Mouse (Mus musculus): Measurements from ENCODE around the gene Svbp. TPM values are rescaled to one million over a fixed set of nuclear protein-coding genes. Genes with fewer than 3 reads are reported as not detected.

The Svbp gene
- polyA plus RNA-seq (2012; rRNA removed), result 33.4 and 37.7 TPM in 2 replicates

DNA sequence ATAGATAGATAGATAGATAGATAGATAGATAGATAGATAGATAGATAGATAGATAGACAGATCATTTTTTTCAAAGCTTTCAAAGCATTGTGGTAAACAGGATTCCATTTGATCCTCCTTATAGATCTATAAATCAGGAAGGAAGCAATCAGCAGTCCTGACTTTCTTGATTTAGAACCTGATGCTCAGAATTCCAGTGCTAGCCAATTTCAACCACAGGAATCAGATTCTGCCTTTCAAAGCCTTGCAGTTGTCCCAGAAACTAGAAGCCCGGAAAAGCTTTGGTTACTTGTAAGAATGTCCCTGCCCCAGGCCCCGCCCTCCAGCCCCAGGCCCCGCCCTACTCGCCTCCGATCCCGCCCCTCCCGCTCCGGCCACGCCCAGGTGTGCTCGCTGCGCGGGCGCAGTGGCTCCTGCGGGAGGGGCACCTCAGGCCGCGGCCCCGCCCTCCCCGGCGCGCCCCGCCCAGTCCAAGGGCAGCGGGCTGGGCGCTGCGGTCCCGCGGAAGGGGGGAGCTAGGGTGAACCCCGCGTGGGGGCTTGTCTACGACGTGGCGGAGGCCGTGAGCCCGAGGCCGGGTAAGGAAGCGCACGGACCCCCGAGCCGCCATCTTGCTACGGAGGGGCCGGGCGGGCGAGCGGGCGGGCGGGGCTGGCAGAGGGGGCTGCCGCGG, at the start of gene Svbp:
Gene Svbp (plus strand): TSS at position 398 of the 673 bp plus-strand sequence.

DNA sequence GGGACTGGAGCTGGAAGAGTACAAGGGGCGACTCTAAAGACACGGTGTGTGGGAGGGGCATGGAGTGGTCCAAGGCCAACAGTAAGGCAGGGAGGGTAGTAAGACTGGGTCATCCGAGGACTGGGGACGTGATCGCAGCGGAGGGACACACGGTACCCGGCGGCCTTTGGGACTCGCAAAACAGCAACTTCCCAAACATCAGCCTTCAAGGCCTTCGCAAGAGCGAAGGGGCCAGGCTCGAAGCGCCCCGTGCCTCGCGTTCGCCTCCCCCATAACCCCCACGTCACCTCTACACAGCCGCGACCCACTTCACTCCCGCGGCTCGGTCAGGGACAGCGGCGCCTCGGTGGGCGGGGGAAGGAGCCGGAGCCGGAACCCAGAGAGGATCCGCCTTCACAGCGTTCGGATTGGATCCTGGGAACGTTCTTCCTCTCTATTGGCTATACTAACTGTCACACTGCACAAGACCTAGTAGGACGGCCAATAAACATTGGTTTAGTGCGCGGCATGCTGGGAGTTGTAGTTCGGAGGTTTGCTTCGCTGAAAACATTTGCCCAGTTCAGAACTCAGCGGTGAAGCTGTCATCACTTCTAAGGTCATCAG, 21.2 kb upstream of the Svbp start, which contains the start of gene Zfp691:
Gene Zfp691 (minus strand): TSS at position 345 of the 603 bp plus-strand sequence.

DNA sequence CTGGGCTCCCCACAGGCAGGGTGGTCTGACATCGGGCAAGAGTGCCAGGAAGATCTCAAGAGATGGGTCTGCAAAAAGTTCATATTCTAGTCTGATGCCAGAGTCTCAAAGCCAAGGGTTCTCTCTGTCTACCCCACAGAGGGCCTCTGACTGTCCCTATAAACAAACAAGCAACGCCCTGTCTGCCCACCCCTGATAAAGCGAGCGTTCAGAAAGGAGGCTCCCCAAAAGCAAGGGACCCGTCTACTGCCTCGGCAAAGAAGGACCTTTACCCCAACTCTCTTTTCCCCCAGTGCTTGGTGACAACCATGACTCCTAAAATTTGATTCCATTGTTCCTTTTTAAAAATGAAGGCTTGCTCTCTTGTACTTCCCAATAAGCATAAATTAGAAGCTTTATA, 5.2 kb upstream of the Svbp start, which contains the start of gene Ermap:
Gene Ermap (minus strand): TSS at position 148 of the 400 bp plus-strand sequence.

DNA sequence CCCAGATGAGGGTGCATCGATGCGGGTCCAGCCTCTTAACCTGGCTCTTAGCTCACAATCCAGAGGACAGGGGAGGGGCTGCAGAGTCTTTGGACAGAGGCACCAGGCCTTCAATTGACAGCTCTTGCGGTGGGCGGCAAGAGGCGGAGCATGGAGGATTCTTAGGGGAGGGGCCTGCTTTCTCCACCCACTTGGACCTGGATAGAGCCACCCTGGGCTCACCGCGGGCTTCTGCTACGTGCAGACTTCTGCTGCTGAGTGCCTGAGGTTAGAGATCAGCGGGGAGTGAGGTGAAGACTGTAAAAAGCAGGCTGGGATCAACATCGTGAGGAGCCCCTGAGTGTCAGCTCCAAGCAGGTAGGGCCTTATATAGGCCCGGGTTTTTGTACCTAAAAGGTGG, 23.1 kb downstream of the Svbp start, which contains the start of gene Tmem269:
Gene Tmem269 (minus strand): TSS at position 49 of the 400 bp plus-strand sequence.

DNA sequence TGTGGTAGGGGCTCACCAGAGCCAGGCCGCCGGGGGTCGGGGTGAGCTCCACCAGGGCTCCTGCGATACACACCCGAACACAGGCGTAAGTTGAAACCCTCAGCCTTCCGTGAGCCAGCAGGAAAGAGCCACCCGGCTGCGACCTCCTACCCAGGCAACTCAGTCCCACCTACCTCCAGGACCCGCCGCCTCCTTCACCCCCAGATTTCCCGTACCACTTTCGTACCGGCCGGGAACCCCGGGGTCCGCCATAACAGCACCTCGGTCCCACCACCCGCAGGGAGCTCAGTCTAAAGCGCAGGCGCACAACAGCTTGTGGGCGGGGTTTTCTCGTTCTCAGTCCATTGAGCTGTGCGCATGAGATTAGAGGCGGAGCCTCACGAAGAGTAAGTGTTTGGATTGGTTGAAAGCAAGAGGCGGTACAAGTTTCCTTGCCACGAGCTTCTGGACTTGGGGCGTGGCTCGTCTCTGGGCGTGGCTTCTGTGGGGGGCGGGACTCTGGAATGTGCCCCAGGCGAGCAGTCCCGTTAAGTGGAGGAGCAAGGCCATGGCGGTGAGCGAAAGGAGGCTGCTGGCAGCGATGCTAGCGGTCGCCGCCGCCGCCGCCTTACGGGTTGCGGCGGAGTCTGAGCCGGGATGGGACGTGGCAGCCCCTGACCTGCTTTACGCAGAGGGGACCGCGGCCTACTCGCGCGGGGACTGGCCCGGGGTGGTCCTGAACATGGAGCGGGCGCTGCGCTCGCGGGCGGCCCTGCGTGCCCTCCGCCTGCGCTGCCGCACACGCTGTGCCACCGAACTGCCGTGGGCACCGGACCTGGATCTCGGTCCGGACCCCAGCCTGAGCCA, 37.5 kb downstream of the Svbp start, which contains the start of the genes AU022252 and P3h1:
Gene AU022252 (minus strand): TSS at position 303 of the 846 bp plus-strand sequence.
Gene P3h1 (plus strand): TSS at position 506 of the 846 bp plus-strand sequence.

Other genes with a start within 250 kb of the Svbp start
- not detected in 2 replicates for gene Lao1, start 233.7 kb upstream of the Svbp start, polyA plus RNA-seq (2012; rRNA removed)
- 152 and 210 TPM in 2 replicates for gene Slc2a1, start 86.6 kb upstream of the Svbp start, polyA plus RNA-seq (2012; rRNA removed)
- gene Zfp691, start 21.1 kb upstream of the Svbp start, polyA plus RNA-seq (2012; rRNA removed), result 11.5 and 12.1 TPM in 2 replicates
- 0.06 and 0.27 TPM in 2 replicates for gene Ermap, start 5.3 kb upstream of the Svbp start, polyA plus RNA-seq (2012; rRNA removed)
- gene Tmem269, start 22.9 kb downstream of the Svbp start, polyA plus RNA-seq (2012; rRNA removed), result not detected in 2 replicates
- gene AU022252, start 37.4 kb downstream of the Svbp start, polyA plus RNA-seq (2012; rRNA removed), result 4.8 and 6.9 TPM in 2 replicates
- gene P3h1, start 37.6 kb downstream of the Svbp start, polyA plus RNA-seq (2012; rRNA removed), result 11.4 and 14.1 TPM in 2 replicates
- 0.02 and 0.13 TPM in 2 replicates for gene Cldn19, start 60.1 kb downstream of the Svbp start, polyA plus RNA-seq (2012; rRNA removed)
- gene Ybx1, start 99.3 kb downstream of the Svbp start, polyA plus RNA-seq (2012; rRNA removed), result 157 and 196 TPM in 2 replicates
- 2.9 and 5.5 TPM in 2 replicates for gene Ppih, start 125.2 kb downstream of the Svbp start, polyA plus RNA-seq (2012; rRNA removed)
- 0.19 and 0.21 TPM in 2 replicates for gene Ccdc30, start 220.2 kb downstream of the Svbp start, polyA plus RNA-seq (2012; rRNA removed)
- gene Ppcs, start 227.1 kb downstream of the Svbp start, polyA plus RNA-seq (2012; rRNA removed), result 24.4 and 28.1 TPM in 2 replicates
- 0.84 and 2.2 TPM in 2 replicates for gene Zmynd12, start 227.5 kb downstream of the Svbp start, polyA plus RNA-seq (2012; rRNA removed)